16 mouse cellular contexts compared by ENCODE assay signal in the genomic region with DNA sequence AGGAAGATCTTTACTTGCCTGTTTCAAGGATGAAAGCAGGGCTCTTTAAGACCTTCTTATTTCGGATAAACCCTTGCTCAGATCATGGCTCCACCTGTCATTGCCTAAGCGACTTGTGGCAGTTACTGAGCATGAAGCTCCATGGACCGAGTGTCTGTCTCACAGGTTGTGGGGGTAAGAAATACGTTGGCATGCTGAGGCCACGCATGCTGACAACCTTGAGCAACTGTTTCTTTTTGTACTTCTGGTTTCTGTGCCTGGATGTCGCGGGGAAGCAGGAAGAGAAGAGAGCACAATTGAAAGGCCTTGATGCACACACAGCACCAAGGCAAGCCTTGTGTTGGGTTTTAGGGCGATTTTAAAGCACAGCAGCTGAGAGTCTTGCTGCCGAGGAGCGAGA.
DNase-seq lines count a peak whose midpoint lies in the region; ATAC-seq lines count a peak whose summit lies in the region.
"Had no signal": no experiment of that assay in that cellular context is flagged by ENCODE, and none has a peak within 500 bp of the region (broad histone marks: within the 10 kb centered on the region; RNA-seq: fewer than 3 reads in every experiment).

No protein-coding gene starts in this region.

- peaks cover 33% of the 10 kb centered on the region for H3K4me1 ChIP-seq in neural tube, embryonic 11.5 days (ENCODE audit: control insufficient read depth, insufficient read depth, low read length)
- H3K4me1 ChIP-seq in neural tube, embryonic 14.5 days (ENCODE audit: control insufficient read depth, insufficient read depth, low read length): peaks cover 38% of the 10 kb centered on the region

- peak overlapping the region; percentile 67 for H3K27ac ChIP-seq in neural tube, embryonic 11.5 days (ENCODE audit: low read depth, low read length)
- peak overlapping the region; percentile 80 for H3K27ac ChIP-seq in neural tube, embryonic 14.5 days (ENCODE audit: low read depth, low read length)
- H3K27ac ChIP-seq: macrophage had no signal

- WGBS in neural tube, embryonic 11.5 days: 73% methylated on average over 10 of the region's 10 CpGs
- 28% methylated on average over 10 of the region's 10 CpGs for WGBS in neural tube, embryonic 14.5 days

- no peak for DNase-seq in frontal cortex, postnatal 25 days (ENCODE audit: low spot score in 2 of 2)
- DNase-seq in neural tube, embryonic 11.5 days (ENCODE audit: low spot score): no peak
- no peak for DNase-seq in neural tube, embryonic 10.5 days (ENCODE audit: extremely low spot score, low spot score)
- no peak for DNase-seq in layer of hippocampus, adult 8-10 months (ENCODE audit: low spot score in 2 of 2)
- no peak for DNase-seq in embryo, embryonic 9.5 days (ENCODE audit: extremely low spot score)
- DNase-seq: cerebellum, adult 9-11 months; gastrocnemius, postnatal 14 days; kidney, adult 2 months; layer of hippocampus, postnatal 36 days; spleen, adult 18-20 months; thymus, adult 18-20 months had no signal

- no peak overlapping the region for H3K9ac ChIP-seq in neural tube, embryonic 11.5 days (ENCODE audit: low read length)
- H3K9ac ChIP-seq in neural tube, embryonic 14.5 days (replicated peaks; ENCODE audit: low read depth, low read length): no peak overlapping the region; the same call in 1 of the 2 replicates

- ATAC-seq in frontal cortex, adult (ENCODE audit: low TSS enrichment): peak; percentile 36
- ATAC-seq in neural tube, embryonic 11.5 days (ENCODE audit: insufficient read depth, low FRiP score, low TSS enrichment): no peak
- peak; percentile 51; the same call in 1 of the 2 replicates for ATAC-seq in megakaryocyte, adult 5-6 weeks (ENCODE audit: poor library complexity, severe bottlenecking)
- 0 out of 2 replicates have a peak, but pooled peaks have one; percentile 19 for ATAC-seq in neural tube, embryonic 14.5 days (ENCODE audit: low read depth)

- H3K36me3 ChIP-seq in neural tube, embryonic 11.5 days (ENCODE audit: control insufficient read depth, insufficient read depth, low read length): no peaks in the 10 kb centered on the region
- H3K36me3 ChIP-seq in neural tube, embryonic 14.5 days (ENCODE audit: control insufficient read depth, insufficient read depth, low read length): no peaks in the 10 kb centered on the region

- no peak overlapping the region for H3K4me3 ChIP-seq in neural tube, embryonic 11.5 days (ENCODE audit: low read depth, low read length)
- H3K4me3 ChIP-seq in neural tube, embryonic 14.5 days (ENCODE audit: low read depth, low read length): no peak overlapping the region
- H3K4me3 ChIP-seq: erythroblast, embryonic 14.5 days had no signal

- H3K4me2 ChIP-seq in neural tube, embryonic 11.5 days (ENCODE audit: low read depth): no peak overlapping the region
- H3K4me2 ChIP-seq in neural tube, embryonic 14.5 days (ENCODE audit: low read depth, low read length): peak overlapping the region; percentile 17; the same call in 1 of the 2 replicates

- H3K27me3 ChIP-seq in neural tube, embryonic 11.5 days (ENCODE audit: control insufficient read depth, insufficient read depth, low read length): no peaks in the 10 kb centered on the region
- H3K27me3 ChIP-seq in neural tube, embryonic 14.5 days (ENCODE audit: control insufficient read depth, insufficient read depth, low read length): no peaks in the 10 kb centered on the region

- no peaks in the 10 kb centered on the region for H3K9me3 ChIP-seq in neural tube, embryonic 11.5 days (ENCODE audit: control insufficient read depth, low read length)
- H3K9me3 ChIP-seq in neural tube, embryonic 14.5 days (ENCODE audit: control insufficient read depth, low read length): no peaks in the 10 kb centered on the region
